Mouse (Mus musculus): ENCODE measurements around the gene Erf.

Erf gene

DNA sequence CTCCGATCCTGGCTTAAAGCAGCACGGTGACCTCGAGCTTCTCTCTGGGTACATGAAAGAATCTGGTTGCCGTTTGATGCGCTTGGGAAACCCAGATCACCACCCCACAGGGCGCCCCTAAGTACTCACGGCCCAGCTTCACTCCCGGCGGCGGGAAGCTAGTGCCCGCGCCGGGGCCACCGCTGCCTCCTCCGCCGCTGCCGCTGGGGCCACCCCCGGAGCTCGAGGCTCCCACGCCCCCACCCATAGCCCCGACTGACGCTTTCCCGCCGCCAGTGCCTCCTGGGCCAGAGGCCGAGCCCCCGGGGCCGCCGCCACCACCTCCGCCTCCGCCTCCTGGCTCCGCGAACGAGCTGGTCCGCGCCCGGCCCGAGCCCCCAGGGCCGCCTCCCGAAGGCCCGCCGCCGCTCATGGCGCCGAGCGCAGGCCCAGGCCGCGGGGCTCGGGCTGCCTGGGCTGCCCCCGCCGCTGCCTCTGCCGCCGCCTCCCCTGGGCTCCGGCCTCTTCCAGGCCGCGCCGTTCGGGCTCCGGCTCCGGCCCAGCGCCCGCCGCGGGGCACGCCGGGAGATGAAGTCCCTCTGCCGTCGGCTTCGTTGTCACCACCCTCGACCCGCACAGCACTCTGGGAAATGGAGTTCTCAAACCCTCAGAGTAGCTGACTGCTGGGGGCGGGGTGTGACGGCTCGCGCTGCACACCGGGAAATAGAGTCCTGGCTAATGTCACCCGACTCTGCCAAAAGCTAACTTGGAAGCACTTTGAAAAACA is 13.1 kb downstream of the Erf start, which contains the start of gene Gsk3a:
TSS of gene Gsk3a (minus strand) at position 603 of the 766 bp plus-strand sequence.
- DNase-seq, result peak; percentile 98 to 99

DNA sequence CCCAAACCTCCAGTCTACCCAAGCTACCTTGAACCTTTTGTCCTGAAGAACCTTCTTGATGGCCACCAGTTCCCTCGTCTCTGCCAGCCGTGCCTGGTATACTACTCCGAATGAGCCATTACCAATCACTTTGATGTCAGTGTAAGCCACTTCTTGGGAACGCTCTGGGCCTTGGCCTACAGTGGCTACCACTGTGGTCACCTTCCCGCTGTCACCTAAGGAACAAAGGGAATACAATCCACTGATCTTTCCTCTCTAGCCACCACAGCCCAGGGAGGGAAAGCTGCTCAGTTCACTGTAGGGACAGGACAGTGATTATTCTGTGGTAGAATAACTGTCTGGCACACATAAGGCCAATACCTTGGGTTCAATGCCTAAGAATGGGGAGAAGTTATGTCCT is 15.0 kb downstream of the Erf start:
- no peak for DNase-seq

DNA sequence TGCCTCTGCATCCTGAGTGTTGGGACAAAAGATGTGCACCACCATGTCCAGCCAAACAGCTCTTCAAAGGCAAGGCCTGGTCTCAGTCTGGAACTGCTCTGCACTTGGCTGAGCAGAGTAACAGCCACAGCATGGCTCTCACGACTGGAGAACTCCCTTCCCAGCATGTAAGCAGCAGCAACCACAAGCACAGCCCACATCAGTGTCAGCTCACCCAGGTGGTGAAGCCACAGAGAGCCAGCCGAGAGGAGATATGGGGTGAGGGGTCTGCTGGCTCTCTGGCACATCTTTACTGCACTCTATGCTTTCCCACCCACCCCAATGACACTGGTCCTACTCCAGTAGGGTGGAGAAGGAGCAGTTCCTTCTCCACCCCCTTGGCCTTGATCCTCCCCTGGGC is 17.5 kb downstream of the Erf start:
- DNase-seq, result no peak

- DNase-seq, result no peak
Measured at GRCm38 (mm10) chr7:25232101-25232648, 18.4 kb downstream of the Erf start.

GRCm38 (mm10) chr7:25230690-25231285 is 19.8 kb downstream of the Erf start:
- DNase-seq, result no peak

DNA sequence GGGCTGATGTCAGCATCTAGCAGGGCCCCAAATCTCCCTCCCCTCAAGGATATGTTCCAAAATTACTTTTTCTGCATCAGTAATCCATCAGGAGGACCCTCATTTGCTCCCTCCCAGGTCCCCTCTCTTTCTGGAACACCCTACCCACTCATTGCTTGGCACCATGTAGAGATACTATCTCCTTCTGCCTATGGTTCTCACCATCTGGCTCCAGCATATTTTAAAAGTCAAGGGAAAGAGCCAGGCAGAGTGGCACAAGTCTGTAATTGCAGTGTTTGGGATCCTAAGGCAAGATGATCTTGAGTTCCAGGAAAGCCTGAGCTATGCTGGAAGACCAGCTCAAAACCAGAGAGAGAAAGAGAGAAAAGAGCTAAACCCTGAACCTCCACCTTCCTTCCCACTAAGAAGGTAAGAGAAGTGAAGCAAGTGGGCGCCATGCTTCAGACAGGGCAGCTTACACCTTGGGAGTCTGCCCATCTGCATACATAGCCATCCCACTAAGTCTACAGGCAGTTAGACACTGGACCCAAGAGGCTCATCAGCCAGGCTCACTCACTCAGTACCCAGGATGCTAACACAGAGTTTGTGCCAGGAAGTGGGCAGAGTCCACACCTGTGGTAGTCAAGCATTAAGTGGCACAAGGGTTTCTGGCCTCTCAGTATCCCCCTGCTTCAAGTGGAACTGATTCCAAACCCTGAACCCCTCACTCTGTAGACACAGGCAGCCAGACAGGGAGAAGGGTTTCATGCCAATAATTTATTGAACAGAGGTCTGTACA is 22.8 kb downstream of the Erf start:
- no peak for DNase-seq

DNA sequence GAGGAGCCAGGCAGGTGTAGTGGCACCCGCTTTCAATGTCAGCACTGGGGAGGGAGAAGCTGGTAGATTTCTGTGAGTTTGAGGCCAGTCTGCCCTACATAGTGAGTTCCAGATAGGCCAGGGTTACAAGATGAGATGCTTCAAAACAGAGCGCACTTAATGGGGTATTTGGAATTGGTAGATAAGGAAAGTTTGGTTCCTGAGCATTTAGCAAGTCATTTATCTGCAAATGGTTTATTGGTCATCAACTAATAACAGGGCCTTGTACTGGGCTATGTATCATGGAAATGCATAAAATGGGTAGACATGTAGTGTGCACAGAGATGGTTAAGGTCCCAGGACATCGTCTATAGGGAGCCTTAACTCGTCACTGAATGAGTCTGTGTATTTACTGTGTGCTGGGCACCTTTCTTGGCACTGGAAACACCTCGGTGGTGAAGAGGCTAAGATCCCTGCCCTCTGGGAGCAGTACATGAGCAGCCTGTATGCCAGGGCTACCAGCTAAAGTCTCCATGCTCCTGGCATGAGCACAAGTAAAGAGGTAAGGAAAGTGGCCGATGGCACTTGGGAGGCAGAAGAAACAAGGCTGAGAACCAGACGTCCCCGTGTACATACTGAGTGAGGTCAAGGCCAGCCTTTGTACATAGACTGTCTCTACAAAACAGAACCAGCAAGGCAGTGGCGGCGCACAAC is 28.1 kb downstream of the Erf start:
- DNase-seq, result no peak

GRCm38 (mm10) chr7:25221102-25221883 is 29.3 kb downstream of the Erf start, which contains the start of gene Zfp526:
Zfp526 (plus strand) TSS chr7:25221425.
- peak; percentile 98 to 99 for DNase-seq

- no peak for DNase-seq
Measured at GRCm38 (mm10) chr7:25220457-25221101, 30.0 kb downstream of the Erf start, which contains the start of gene Dedd2. Dedd2 (minus strand) TSS chr7:25220615.

GRCm38 (mm10) chr7:25219756-25220456 is 30.7 kb downstream of the Erf start:
- peak; percentile 95 to 96 for DNase-seq

DNA sequence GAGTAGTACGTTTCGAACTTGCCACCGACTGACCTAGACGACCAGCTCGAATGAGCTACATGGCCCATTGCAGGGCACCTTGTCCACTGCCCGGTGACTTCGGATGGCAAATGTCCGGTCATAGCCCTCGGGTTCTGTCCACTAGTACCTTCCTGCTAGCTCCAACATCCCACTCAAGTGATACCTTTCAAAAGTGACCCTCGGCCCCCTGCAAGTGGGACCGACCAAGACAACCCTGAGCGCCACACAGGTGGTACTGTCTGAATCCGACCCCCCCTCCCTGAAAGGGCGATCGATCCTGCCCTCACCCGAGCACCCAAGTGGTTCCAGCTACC is 31.2 kb downstream of the Erf start:
- no peak for DNase-seq

- peak; percentile 59 to 61 for DNase-seq
Measured at GRCm38 (mm10) chr7:25218705-25219415, 31.7 kb downstream of the Erf start.

DNA sequence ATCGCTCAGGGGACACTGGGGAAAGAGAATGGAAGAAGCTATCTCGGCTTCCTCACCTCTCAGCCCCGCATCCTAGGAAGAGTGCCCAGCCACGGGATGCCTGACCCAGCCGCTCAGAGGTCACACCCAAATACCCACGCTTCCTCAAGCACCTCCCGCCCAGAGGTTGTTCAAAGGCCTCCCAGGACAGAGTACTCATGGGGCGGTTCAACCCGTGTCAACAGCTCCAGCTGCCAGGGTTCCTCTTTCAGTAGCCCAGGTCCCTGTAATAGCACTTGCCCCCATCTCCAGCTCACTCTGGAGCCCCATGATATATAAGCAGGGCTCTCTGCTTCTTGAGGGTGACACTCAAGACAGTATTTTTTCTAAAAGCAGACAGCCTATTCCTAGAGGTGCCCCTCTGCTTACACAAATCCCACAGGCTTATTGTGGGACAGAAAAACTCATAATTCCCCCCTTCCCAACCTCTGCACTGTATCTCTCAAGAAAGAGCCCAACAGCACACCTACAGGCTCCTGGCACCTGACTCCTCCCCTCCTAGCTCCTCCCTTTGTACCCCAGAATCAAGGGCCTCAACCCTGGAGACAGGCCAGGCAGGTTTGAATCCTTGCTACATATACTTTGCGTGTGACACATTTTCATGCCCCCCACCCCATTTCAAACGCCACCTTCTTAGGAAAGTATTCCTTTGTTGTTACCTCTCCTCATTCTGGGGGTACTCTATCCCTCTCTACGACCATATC is 32.7 kb downstream of the Erf start:
- DNase-seq, result peak; percentile 38 to 50

- DNase-seq, result no peak
Measured at GRCm38 (mm10) chr7:25214172-25214571, 36.4 kb downstream of the Erf start.

DNA sequence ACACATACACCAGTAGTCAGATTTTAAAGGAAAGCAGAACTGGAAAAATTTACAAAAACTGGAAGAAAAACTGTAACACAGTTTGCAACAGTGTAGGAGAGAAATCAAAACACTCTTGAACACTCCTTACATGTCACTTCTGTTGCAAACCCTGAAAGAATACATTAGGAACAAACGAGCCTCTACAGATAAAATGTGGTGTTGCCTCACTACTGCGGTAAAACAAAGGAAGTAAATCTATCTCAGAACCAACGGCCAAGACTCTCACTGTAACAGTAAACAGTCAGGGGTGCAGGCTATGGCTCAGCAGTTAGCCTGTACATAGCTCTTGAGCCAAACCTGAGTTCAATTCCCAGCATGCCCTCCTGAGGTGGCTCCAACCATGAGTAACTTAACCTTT is 37.5 kb downstream of the Erf start:
- no peak for DNase-seq

GRCm38 (mm10) chr7:25210482-25210881 is 40.1 kb downstream of the Erf start:
- DNase-seq, result no peak

- DNase-seq, result no peak
Measured at GRCm38 (mm10) chr7:25209161-25209622, 41.4 kb downstream of the Erf start.

GRCm38 (mm10) chr7:25206094-25206830 is 44.3 kb downstream of the Erf start:
- DNase-seq, result peak in 1 of 2 experiments; percentile 21
